Mouse (Mus musculus) small intestine, adult 2 months (tissue): ENCODE data around the gene Bmp6.

Experiments used
- CTCF ChIP-seq: fragments of 200-500 bp; IDR thresholded peaks from 2 replicates; pipeline ENCODE4 v1.5.1; 2012; ENCODE audit warnings: low read depth, mild to moderate bottlenecking, control low read depth, inconsistent platforms, low read length, moderate library complexity, mixed read lengths; ENCODE audit not compliant: insufficient replicate concordance, insufficient read length; ENCODE audit errors: extremely low read depth
- POLR2A ChIP-seq: fragments of 200-500 bp; IDR thresholded peaks from 2 replicates; pipeline ENCODE4 v1.6.1; 2012; ENCODE audit warnings: low read depth, mild to moderate bottlenecking, control low read depth, inconsistent platforms, low read length, moderate library complexity

DNA sequence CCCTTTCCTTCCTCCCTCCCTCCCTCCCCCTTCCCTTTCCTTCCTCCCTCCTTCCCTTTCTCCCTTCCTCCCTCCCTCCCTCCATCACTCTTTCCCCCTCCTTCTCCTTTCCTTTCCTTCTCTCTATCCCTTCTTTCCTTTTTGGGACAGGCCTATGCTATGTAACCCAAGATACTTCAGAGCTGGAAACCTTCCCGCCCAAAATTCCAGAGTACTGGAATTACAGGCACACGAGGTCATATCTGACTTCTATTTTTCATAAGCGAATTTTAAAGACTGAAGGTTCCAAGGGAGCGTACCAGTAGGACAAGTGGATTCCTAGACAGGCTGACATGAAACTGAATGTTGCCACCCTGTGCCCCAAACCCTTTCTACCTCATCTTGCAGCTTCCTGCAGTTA lies 4.1 kb downstream of the Bmp6 start:
- TF ChIP-seq CTCF (no peak), POLR2A (no peak)
